Mouse (Mus musculus) urinary bladder, postnatal 10 days (tissue): ENCODE measurements around the gene Gtf3c3.
A peak's percentile ranks its signal among the peaks of the same experiment; 100 is the strongest.

Source experiments
- DNase-seq: peaks from one replicate; pipeline ENCODE4 v3.0.0; 2022; ENCODE audit warnings: low spot score

The Gtf3c3 gene

DNA sequence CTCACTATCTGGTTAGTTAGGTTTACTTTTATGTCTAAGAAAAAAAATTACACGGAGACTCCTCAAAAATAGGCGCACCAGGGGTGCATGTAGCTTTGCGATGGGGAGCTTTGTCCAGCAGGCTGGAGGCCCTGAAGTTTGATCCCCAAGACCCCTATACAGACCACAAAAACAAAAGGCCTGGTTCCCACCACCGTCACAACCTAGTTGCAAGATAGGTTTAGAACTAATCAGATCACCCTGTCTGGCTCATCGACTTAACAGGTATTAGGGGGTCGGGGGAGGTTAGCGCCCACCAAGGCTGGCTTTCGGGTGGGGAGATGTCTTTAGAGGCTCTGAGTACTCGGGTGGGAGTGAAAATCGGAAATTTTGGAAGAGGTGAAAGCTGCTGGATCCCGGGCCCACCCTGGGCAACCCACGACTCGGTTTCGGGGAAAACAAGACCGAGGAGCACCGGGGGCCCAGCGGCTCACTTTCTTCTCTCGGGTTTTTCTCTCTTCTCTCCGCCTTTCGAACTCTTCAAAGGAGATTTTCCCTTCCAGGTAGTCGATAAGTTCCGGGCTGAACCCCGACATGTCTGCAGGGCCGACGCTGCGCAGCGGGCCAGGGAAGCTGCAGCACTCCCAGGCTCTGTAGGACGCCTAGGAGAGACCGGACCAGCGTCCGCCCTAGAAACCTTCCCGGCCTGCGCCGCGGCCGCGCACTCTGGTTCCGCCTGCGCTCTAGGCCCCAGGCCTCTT is at the start of gene Gtf3c3:
Gene Gtf3c3, minus strand, starts transcription at position 632 of the 740 bp plus-strand sequence.
- DNase-seq, result peak; percentile 19

DNA sequence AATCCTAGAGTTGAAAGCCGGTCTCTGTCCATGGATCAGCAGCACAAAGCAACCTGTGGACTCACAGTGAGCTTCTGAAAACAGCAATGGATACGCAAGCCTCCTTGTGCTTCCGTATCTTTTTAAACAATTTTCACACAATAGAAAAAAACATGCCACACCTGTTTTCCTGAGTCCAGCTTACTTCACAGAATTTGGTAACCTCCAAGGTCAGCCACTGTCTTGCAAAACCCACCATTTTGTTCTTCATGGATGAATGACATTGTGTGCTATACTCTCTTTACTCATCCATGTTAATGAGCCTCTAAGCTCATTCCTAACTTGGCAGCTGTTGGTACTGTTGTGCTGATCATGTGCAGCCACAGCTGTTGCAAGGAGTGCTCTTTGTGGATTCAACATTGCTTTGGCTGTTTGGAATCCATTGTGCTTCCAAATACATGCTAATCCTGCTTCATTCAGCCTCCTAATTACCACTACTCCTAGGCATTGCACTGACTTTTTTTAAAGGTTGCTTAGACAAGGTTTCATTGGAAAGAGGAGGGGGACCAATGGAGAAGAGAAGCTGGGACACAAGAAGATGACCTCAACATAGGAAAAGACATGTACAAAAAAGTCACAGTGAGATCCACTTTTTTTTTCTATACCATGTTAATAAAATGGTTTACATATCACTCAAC is 46.1 kb upstream of the Gtf3c3 start:
- no peak for DNase-seq

DNA sequence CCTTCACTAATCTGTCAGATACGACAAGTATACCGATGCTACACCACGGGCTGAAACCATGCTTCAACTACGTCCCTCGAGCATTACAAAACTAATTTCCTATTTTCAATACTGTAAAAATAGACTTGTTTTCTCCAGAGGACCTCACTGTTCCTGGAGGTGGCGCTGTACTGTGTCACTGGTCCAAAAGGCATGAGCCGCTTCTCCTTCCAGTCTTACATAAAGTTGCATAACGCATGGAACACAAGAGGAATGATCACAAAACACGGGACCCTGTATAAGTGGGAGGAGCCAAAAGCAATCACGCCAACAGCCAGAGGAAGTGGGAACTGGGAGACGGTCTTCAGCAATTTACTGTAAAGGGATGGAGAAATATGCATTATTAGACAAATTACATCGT is 41.7 kb upstream of the Gtf3c3 start:
- DNase-seq, result no peak

DNA sequence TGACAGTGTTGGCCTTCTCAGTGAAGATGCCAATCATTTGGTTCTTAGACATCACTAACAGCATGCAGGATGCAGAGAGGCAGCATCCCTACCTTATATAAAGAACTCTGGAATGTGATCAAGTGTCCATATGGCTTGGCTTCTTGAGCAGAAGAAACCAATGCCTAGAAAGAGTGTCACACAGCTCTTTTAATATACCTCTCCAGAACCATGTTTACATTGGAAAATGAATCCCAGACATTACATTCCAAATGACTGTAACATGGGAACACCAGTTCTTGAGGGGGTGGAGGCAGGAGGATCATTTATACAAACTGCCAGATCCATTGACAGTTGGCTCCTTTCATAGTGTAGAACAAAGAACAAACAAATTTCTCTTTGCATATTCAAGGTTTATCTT is 29.9 kb upstream of the Gtf3c3 start:
- DNase-seq, result no peak

DNA sequence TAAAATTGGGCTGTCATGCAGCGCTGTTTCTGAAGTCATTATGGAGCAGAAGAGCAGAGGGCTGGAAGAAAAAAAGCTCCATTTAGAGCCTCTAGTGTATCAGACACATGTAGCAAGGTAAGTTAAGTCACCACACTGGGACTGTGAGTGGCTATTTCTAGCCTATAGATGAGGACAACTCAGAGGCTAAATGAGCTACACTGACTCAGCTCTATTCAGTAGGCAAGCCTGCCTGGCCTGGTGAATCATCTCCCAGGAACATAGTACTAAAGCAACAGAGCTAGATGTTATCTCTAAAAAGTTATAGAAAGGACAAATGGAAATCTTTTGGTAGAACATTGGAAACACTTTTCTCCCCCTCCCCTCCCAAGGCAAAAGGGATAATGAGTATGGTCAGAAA is 28.6 kb upstream of the Gtf3c3 start:
- DNase-seq, result no peak

DNA sequence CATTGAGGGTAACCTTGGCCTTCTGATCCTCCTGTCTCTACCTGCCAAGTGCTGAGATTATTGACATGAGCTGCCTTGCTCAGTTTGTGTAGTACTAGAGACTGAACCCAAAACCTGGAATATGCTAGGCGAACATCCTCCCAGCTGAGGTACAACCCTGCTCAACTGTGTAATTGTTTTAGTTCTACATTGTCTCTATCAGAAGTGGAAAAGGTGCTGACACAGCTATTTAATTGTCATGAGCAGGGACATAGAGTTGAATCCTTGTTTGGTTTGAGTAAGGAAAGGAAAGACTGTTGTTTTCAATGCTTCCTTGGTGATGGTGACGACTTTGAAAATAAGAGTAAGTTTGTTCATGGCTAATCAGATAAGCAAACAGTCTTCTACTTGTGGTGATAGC is 13.3 kb upstream of the Gtf3c3 start:
- DNase-seq, result no peak

DNA sequence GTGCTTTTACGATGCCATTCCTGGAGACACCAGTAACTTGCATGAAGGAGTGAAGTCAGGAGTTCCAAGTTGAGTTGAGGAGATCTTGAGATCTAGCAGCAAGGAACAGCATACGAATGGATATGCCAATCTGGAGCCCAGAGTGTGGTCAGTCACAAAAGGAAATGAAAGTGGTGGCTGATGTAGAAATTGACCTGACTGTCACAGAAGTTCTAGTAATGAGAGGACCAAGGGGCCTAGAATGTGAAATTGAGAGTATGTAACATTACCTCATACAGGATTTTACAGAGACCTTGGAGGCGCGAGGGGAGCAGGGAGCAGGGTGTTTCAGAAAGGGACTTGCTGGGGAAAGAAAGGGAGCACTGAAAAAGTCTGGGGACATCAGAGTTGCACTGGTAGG is 10.1 kb upstream of the Gtf3c3 start:
- DNase-seq, result no peak

DNA sequence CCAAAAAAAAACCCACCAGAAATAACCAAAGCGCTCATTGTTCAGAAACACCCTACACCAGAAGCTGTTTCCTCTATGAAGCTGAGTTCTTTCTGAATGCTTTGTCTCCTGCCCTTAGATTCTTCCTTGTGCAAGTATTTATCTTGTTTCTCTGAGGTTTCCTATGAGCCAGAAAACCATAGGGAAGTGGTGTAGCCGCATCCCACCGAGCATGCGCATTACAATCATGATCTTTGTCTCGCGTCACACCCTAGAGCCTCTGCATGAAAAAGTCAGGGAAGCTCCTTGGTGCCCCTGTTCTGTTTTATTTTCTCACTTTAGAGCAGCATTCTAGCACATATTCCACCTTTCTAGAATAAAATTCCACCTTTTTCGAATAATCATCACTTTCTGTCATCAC is 4.9 kb upstream of the Gtf3c3 start:
- no peak for DNase-seq

DNA sequence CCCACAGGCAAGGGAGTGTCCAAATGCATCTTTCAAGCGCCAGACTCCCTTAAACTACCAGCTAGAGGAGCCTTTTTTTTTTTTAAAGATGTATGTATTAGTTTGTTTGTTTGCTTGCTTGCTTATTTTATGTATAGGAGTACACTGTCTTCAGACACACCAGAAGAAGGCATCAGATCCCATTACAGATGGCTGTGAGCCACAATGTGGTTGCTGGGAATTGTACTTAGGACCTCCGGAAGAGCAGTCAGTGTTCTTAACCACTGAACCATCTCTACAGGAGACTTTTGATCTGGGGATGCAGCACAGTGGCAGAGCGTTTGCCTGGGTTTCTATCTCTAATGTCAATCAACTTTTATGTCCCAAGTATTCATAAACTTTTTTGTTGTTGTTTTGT is 307 bp upstream of the Gtf3c3 start:
- no peak for DNase-seq

DNA sequence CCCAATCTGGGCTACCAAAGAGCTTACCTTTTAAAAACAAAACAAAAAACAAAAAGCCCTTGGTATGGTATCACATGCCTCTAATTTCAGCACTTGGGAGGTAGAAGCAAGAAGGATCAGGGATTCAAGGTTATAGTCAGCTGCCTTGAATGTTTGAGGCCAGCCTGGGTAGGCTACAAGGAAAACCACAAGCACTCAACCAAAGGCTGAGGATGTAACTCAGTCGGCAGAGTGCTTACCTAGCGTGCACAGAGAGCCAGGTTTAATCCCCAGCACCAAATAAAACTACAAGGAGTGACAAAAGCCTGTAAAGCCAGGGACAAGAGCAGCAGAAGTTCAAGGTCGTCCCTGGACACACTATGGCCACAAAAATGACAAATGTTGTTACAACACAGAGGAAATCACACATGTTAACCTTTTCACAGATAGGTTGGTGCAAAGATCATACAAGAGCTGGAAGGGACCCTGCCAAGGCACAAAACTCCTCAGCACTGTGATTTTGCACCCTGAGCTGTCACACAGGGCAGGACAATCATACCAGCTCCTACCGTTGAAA is 16.5 kb downstream of the Gtf3c3 start:
- no peak for DNase-seq

DNA sequence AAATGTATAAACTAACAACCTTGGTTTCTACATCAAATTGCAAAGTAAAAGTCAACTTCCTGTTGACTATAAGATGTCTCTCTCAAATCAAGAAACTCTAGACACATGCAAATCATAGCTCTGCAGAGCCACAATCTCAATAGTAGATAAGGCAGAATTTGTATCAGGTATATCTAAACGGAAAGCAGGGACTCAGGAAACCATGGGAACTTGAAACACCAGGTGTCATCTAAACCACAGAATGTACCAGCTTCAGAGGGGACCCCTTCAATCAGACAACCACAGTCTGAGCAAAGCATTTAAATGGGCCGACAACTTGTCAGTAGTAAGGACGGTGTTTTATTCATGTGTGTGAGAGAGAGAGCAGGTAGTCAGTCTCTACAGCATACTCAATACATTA is 17.1 kb downstream of the Gtf3c3 start:
- no peak for DNase-seq

DNA sequence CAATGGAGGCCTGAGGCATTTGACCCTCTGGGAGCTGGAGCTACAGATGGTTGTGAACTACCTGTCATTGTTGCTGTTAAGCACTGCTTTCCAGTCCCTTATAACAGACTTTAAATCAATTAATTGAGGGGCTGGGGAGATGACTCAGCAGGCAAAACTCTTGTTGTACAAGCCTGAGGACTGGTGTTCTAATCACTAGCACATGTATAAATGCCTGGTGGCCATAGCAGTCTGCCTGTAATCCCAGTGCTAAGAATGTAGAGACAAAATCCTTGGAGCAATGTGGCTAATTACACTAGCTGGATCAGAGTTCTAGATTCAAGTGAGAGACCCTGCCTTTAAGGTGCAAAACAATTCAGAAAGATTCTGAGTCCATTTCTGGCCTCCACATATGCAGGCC is 36.0 kb downstream of the Gtf3c3 start:
- DNase-seq, result no peak

DNA sequence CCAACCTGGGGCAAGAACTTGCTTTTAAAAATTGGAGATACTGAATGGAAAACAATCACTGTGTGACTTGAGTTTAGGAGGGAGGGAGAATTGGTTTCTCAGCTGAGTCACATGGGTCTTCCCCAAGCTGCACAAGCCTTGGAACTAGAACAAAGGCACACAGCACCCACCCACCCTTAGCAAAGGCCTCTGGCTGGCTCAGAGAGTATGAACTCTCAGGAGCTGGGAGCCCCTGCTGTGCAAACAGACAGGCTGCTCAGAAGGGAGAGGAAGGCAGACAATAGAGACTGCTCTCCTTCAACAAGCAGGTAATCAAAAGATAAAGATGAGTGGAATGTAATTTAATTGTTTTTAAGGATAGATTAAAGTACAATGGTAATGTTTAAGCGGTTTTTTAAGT is 54.5 kb downstream of the Gtf3c3 start:
- DNase-seq, result no peak

DNA sequence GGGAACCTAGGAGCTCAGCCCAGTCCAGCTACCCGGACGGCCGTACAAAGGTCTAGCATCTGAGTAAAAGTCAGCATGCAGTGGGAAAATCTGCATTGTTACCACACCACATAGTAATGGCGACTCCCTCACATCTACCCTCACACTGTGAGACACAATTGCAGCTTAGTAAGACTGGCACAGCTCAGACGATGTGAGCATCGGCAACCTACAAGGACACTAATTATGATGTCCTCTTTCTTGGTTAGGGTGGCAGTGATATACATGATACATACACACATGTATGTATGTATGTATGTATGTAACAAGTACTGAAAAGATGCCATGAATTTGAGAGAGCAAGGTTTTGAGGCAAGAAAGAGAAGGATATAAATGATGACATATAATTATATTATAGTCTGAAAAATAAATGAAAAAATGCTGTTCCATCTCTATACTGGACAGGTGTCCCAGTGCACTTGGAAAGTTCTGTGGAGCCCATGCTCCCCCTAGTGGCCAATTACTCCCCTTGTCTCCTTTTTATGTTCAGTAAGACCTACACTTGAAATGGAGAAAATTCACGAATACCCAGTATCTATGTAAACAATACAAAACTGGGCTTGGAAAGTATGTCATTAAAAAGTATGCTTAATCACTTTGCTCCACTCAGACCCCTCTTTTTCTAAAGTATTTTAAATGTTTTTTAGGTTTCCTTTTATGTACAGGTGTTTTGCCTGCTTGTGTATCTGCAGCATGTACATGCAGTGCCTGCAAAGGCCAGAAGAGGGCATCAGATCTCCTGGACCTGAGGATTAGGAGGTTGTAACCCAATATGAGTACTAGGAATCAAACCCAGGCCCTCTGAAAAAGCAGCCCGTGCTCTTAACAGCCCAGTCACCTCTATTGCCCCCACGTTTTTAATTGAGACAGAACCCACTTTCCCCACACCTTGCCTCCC is 57.5 kb downstream of the Gtf3c3 start:
- DNase-seq, result no peak

DNA sequence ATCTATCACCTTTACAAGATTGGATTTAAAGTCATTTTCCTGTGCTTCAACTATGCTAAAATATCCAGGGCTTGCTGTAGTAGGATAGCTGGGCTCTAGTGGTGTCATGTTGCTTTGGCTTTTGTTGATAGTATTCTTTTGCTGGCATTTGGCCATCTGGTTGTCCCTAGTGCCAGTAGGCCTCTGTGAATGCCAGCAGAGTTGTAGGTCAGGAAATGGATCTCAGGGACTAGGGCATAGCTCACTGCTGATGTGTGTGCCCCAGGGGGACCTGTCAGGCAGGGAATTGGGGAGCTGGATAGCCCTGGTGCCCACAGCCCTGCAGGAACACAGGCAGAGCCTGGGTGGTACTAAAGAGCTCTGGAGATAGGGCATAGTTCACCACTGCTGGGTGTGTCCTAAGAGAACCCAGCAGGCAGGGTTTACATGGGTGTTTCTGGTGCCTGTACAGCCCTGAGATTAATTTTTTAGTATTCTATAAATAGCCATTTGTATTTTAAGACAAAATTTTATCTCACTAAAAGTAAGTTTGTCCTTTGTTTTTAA is 61.2 kb downstream of the Gtf3c3 start:
- no peak for DNase-seq

DNA sequence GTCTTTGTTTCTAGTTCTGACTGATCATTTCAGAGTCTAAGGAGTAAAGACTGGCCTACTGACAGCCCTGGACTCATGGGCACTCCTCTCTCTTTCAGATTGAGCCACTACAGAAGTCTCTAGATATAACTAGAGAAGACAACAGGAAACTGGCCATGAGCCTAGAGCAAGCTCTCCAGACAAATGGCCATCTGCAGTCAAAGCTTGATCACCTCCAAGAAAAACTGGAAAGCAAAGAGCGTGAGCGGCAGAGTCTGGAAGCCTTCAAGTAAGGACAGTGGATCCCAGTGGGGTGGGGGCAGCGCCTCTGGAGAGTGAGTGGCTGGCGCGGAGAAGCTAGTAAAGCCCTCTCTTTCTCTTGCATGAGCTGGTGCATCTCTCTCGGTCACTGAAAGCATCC is 82.2 kb downstream of the Gtf3c3 start:
- DNase-seq, result no peak

DNA sequence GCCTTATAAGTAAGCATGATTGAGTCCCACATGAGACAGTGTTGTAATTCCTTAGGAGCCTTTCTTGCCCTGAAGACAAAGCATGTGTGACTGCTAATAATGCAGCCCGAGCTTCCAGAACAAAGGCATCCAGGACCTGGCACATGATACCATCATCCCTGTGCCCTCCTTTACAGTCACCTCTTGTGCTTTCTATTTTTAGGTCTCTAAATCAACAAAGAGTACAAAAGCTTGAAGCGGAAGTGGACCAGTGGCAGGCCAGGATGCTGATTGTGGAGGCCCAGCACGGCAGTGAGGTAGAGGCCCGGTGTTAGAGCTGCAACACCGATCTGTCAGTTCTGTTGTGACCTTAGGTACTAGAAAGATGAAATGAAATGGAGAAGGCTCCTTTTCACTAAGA is 83.3 kb downstream of the Gtf3c3 start:
- no peak for DNase-seq

DNA sequence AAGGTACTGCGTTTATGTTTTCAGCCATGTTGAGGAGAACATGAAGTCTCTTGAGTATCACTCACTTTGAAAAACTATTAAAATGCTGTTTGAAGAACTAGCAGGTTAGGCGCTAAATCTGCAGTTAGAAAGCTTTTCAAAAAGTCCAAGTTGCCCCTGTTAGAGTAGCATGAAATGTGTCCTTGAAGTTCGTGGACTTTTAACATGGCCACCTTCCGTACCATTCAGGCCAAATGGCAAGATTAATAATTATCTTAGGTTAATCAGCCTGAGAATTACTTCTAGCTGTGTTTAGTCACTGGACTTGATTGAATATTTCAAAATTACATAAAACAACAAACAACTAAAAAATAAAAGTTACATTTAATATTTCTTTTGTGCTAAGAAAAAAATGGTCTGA is 84.0 kb downstream of the Gtf3c3 start:
- no peak for DNase-seq
